Mouse (Mus musculus): ENCODE measurements at regions not wholly inside any gene's neighbourhood (a gene's known extent, or its start where the extent isn't known, plus 50 kb on each side); places are given as distances from the start of the nearest gene placed in this dataset.

GRCm38 (mm10) chr14:48005092-48005928, 115.3 kb upstream of the Peli2 start:
- DNase-seq: no peak

GRCm38 (mm10) chr14:48005929-48006309, 114.7 kb upstream of the Peli2 start:
- DNase-seq: no peak

GRCm38 (mm10) chr14:48012361-48013215, 108.0 kb upstream of the Peli2 start:
- no peak for DNase-seq

- DNase-seq: no peak
Measured at GRCm38 (mm10) chr14:48013431-48013830, 107.2 kb upstream of the Peli2 start.

GRCm38 (mm10) chr14:48014776-48015175, 105.8 kb upstream of the Peli2 start:
- DNase-seq: no peak

GRCm38 (mm10) chr14:48017971-48018370, 102.7 kb upstream of the Peli2 start:
- no peak for DNase-seq

GRCm38 (mm10) chr14:48019331-48019730, 101.3 kb upstream of the Peli2 start:
- DNase-seq: no peak

- DNase-seq: no peak
Measured at GRCm38 (mm10) chr14:48022271-48022670, 98.4 kb upstream of the Peli2 start.

GRCm38 (mm10) chr14:48024051-48024693, 96.5 kb upstream of the Peli2 start:
- peak; percentile 6 for DNase-seq

GRCm38 (mm10) chr14:48039286-48039790, 81.3 kb upstream of the Peli2 start:
- no peak for DNase-seq

GRCm38 (mm10) chr14:48046094-48046493, 74.5 kb upstream of the Peli2 start:
- DNase-seq: no peak

GRCm38 (mm10) chr14:48046831-48047230, 73.8 kb upstream of the Peli2 start:
- no peak for DNase-seq

- peak; percentile 23 for DNase-seq
Measured at GRCm38 (mm10) chr14:48049698-48050459, 70.7 kb upstream of the Peli2 start.

- peak; percentile 3 for DNase-seq
Measured at GRCm38 (mm10) chr14:48050460-48050760, 70.2 kb upstream of the Peli2 start.

- DNase-seq: no peak
Measured at GRCm38 (mm10) chr14:48051971-48052370, 68.7 kb upstream of the Peli2 start.

GRCm38 (mm10) chr14:48052405-48052804, 68.2 kb upstream of the Peli2 start:
- no peak for DNase-seq

- DNase-seq: no peak
Measured at GRCm38 (mm10) chr14:48053151-48053550, 67.5 kb upstream of the Peli2 start.

GRCm38 (mm10) chr14:48054719-48055118, 65.9 kb upstream of the Peli2 start:
- no peak for DNase-seq

GRCm38 (mm10) chr14:48055861-48056260, 64.8 kb upstream of the Peli2 start:
- DNase-seq: no peak

- peak; percentile 3 for DNase-seq
Measured at GRCm38 (mm10) chr14:48058234-48058868, 62.3 kb upstream of the Peli2 start.

GRCm38 (mm10) chr14:48059664-48060455, 60.8 kb upstream of the Peli2 start:
- DNase-seq: no peak

Measured in lung, postnatal 36 days (tissue).